Mouse (Mus musculus) retina, embryonic 14.5 days (tissue): ENCODE data around the gene Trim38.

Experiments used
- DNase-seq: peaks from one replicate; pipeline ENCODE4 v3.0.0-alpha.2; 2015; ENCODE audit warnings: low spot score

Gene Trim38

DNA sequence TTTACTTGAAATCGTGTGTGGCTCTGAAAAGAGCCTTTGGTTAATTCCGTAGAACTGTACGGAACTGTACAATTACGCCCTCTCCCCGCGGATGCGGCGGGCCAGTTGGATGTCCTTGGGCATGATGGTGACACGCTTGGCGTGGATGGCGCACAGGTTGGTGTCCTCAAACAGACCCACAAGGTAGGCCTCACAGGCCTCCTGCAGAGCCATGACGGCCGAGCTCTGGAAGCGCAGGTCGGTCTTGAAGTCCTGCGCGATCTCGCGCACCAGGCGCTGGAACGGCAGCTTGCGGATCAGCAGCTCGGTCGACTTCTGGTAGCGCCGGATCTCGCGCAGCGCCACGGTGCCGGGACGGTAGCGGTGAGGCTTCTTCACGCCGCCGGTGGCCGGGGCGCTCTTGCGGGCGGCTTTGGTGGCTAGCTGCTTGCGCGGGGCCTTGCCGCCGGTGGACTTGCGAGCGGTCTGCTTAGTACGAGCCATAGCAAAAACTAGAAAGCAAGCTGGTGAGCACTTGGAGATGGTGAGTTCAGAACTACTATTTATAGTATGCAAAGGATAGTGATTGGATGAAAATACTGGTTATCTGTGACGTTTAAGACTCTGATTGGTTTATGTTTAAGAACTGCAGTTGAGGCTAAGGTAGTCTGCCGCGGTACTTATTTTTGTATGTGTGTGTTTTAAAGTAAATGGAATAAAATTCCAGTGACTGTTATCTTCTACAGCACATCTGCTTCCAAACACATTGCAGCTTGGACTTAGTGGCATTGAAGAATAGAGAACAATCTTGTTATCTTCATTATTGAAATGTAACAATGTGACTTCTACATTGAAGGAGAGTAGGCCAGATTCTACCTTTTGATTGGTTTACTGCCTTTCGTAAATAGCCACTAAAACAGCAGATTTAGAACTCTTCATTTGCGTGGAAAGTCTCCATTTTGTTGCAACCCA, 7.6 kb upstream of the Trim38 start, which contains the start of gene Hist1h3a:
TSS of gene Hist1h3a (minus strand) at position 516 of the 951 bp plus-strand sequence.
- peak; percentile 93 for DNase-seq

DNA sequence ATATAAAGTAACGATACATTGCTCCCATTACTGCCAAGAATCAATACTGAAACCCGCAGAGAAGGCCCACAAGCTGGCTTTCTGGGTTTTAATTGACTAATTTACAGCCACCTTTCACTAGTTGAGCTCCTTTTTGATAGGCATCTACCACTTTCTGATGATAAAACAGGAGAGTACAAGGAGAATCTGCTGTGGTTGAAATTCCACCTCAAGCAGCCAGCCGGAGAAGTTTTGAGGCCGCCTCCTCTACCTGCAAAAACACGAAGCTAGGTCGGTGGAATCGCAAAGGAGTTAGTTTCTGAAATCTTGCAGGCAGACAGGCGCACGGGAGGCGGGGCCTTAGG, 6.5 kb upstream of the Trim38 start:
- no peak for DNase-seq

- peak; percentile 97 for DNase-seq
These were observed 6.0 kb upstream of the Trim38 start, which contains the start of gene Hist1h1a for GRCm38 (mm10) chr13:23763586-23764323. Hist1h1a (plus strand) TSS chr13:23763666.

DNA sequence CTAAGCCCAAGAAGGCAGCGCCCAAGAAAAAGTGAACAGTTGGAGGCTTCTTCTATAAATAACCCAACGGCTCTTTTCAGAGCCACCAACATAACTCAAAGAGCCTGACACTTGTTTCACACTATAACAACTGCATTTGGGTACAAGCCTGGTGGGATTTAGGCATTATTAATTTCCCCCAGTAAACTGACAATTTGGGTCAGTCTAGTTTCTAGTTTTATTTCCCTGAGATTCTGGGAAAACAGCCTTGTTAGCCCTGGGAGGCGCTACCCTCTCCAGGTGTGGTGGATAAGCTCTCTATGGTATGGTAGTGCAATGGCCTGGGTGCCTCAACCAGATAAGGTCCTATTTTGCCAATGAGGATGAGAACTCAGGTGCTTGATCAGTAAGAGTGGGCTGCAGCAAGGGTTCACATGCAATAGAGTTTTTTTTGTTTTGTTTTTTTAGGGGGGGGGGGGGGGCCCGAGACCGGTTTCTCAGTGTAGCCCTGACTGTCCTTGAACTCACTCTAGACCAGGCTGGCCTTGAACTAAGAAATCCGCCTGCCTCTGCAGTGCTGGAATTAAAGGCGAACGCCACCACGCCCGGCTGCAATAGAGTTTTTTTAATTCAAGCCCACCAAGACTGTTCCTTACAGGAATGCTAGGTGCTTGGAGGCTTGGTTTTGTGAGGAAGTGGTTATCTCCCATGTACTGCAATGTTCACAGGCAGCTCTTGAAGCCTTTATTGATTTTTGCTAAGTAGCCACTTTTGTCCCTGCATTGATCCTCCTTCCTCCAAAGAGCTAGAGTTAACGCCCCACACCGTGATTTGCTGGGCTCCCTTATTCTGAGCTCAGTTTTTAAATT, 5.2 kb upstream of the Trim38 start:
- DNase-seq: no peak

DNA sequence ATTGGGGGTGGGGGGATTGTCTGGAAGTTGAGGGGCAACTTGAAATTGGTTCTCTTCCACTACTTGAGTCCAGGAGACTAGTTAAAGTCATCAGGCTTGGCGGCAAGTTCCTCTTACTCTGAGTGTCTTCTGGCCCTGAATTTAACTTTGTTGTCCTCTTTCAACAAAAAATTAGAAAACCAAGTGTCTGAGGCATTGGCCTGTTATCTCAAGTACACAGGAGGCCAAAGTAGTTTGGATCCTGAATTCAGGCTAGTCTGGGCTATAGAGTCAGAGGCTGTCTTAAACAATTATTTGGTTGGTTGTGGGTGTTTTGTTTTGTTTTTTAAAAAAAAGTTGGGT, 4.6 kb upstream of the Trim38 start:
- DNase-seq: no peak

- DNase-seq: no peak
These were observed 2.9 kb upstream of the Trim38 start for GRCm38 (mm10) chr13:23766772-23767171.

DNA sequence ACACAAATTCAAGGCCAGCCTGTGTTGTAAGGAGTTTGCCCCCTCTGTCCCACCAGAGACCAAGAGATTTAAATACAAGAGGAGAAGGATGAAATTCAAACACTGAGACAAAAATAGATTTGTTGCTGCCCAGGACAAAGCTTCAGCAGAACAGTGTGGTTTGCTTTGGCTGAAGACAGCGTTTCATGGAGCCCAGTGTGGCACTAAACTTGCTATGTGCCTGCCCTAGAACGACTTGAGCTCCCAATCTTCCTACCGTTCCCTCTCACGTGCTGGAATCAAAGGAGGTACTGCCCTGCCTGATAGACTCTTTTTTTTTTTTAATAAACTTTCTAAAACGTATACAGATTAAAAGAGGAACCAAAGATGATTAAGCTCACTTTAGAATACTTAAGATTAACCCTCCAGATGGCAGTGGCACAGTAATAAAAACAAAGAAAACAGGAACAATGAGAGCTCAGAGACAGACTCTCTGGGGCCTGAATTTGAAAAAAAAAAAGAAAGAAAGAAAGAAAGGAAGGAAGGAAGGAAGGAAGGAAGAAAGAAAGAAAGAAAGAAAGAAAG, 797 bp upstream of the Trim38 start:
- DNase-seq: no peak

DNA sequence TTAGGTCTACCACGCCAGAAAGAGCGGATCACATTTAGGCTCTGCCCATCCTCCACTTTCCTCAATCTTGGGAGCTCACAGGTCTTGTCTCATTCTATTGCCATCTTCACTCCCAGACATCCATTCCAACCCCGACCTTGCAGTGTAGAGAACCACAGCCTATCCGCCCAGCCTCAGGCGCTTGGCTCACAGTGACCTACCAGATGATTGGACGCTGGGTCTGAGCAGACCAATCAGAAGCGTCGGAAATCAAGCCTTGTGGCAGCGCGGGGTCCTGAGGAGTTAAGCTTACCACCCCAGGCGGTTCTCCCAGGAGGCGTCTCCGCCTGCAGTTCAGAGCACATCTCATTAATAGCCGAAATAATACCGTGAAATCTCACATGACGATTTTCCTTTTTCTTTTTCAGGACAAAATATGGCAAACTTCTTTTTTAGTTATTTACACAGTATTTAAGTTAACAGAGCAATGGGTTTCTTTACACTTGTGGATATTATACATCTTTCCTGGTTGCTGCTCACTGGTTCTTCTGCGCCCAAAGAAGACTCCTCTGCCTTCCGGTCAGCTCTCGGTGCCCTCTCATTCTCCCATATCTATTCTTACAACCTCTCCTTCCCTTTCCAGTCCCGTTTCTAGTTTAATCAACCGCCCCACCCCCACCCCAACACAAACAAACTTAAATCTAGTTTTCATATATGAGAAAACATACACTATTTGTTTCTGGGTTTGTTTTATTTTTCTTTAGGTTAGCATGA, 3.0 kb downstream of the Trim38 start:
- DNase-seq: peak; percentile 76

DNA sequence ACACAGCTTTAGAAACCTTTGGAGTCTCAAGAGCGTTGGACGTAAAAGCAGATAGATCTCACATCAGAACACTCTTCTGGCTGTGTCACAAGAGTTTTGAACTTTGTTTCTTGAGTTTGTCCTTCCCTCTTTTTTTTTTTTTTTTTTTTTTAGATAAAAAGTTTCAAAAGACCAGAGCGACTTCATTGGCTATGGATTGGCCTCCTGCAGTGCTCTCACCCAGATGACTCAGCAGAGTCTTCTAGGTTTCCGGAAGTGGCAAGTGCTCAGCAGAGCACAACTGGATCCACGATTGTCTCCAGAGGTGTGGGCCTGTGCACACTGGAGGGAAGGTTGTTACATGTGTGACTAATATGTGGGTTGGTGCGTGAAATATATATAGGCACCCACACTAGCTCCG, 8.6 kb downstream of the Trim38 start:
- DNase-seq: no peak

DNA sequence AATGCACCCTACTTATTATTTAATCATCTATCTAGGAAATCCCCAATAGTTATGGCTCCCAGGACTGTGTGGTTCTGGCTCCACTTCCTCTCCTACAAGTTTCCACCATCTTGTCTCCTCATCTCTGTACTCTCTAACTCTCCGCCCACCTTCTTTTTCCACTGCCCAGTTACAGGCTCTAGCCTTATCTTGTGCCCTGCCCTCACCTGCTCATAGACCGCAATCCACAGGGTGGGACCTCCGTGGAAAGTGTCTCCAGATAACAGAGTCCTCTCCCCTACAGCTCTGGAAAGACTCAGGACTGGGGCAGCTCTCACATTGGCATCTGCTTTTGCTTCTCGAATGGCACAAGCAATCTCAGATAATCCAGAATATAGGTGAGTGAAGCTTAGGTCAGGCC, 9.3 kb downstream of the Trim38 start:
- DNase-seq: no peak

- peak; percentile 80 for DNase-seq
These were observed 22.8 kb downstream of the Trim38 start for GRCm38 (mm10) chr13:23792520-23792919.

DNA sequence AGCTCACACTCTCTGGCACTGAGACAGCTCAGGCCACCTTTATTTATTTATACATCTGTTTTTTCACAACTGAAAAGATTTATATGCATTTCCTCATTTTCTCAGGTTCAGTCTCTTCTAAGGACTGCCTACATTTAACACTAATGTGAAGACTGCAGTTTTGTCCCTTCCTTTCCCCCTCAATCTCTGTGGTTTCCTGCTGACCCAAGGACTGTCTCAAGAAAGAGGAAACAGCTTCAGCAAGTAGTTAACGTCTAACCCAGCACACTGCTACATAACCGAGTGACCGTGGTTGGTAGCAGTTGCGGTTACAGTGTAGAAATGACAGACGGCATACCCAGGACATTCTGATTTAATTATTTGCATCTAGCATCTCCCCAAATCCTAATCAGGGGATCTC, 29.7 kb downstream of the Trim38 start:
- DNase-seq: no peak

DNA sequence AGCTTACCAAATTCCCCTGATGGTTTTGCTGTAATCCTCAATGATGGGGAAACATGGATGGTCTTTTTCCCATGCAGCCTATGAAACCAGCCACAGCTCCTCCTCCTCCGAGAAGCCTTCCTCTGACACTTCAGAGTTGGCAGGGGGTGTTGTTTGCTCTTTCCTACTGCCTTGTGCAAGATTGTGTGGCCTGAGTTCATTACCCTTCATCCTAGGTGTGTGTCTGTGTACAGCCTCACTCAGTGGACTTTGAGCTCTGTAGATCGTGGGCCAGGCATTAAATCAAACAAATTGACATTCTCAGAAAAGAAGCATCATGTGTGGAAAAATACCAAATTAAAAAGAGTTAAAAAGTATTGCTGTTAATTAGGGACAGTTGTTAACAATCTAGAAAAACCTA, 34.8 kb downstream of the Trim38 start:
- no peak for DNase-seq

GRCm38 (mm10) chr13:23806422-23807052, 36.8 kb downstream of the Trim38 start, which contains the start of gene Slc17a2:
Slc17a2 (plus strand) TSS chr13:23806993.
- DNase-seq: no peak

DNA sequence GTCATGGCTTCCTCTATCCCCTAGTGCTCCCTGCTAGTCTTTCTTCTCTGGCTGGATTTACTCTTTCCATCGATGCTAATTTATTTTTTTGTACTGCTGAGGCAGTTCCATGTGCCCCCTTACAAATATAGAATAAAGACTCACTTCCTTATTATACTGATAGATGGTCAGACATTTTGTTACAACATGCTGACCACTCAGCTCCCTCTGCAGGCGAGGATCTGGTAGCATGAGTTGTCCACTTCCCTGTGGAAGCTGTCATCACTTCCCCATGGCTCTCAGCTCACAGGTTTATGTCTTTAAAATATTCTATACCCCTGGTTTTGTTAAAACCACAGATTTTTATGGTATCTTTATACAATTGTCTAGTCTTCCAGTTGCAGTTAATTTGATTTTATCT, 46.4 kb downstream of the Trim38 start:
- no peak for DNase-seq

- DNase-seq: no peak
These were observed 50.6 kb downstream of the Trim38 start for GRCm38 (mm10) chr13:23820179-23820940.

DNA sequence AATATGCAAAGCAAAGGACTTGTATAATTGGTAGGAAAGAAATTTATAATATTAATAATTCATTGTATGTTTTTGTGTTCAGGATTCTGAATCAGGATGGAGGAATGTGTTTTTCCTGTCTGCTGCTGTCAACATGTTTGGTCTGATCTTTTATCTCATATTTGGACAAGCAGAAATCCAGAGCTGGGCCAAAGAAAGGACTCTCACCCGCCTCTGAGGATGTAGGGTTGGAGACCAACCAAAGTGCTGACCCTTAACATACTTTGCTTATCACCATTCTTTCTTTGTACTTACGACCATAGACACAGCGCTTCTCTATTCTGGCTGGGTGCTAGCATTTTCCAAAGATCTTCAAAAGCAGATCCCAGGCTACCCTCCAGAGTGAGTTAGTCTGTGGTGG, 52.5 kb downstream of the Trim38 start:
- DNase-seq: no peak

GRCm38 (mm10) chr13:23826606-23827005, 56.9 kb downstream of the Trim38 start:
- no peak for DNase-seq

DNA sequence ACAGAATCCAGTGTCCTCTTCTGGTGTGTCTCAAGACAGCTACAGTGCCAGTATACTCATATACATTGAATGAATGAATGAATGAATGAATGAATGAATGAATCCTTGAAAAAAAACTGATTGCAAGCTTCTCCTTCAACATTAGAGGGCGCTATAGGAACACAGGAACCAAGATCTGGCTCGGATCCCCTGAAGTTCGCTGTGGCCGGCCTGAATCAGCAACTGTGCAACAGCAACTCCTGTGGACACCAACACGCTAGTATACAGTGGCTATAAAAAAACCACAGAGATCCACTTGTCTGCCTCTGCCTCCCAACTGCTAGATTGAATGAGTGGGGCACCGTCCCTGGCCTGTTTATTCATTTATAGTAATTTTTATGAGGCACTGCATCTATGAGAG, 63.3 kb downstream of the Trim38 start:
- peak; percentile 81 for DNase-seq

DNA sequence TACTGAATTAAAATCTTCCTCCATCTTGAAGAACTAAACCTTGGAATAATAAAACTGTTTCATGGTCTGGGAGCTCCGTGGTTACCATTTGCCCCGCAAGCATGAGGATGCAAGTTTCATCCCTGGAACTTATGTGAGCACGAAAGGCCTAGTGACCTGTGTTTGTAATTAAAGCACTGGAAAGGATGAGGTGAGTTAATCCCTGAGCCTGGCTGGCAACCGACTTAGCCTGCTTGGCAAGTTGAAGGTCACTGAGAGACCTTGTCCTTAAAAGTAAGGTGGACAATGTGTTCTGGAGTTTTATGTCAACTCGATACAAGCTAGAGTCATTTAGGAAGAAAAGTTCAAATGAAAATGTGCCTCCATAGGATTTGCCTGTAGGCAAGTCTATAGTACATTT, 65.1 kb downstream of the Trim38 start:
- DNase-seq: no peak
